Mouse (Mus musculus): Measurements from ENCODE around the gene Rad51d. TPM values are rescaled to one million over a fixed set of nuclear protein-coding genes. Genes with fewer than 3 reads are reported as not detected.

Gene Rad51d
- polyA plus RNA-seq, 1 experiment from 2014 or later, result 12.7 TPM

DNA sequence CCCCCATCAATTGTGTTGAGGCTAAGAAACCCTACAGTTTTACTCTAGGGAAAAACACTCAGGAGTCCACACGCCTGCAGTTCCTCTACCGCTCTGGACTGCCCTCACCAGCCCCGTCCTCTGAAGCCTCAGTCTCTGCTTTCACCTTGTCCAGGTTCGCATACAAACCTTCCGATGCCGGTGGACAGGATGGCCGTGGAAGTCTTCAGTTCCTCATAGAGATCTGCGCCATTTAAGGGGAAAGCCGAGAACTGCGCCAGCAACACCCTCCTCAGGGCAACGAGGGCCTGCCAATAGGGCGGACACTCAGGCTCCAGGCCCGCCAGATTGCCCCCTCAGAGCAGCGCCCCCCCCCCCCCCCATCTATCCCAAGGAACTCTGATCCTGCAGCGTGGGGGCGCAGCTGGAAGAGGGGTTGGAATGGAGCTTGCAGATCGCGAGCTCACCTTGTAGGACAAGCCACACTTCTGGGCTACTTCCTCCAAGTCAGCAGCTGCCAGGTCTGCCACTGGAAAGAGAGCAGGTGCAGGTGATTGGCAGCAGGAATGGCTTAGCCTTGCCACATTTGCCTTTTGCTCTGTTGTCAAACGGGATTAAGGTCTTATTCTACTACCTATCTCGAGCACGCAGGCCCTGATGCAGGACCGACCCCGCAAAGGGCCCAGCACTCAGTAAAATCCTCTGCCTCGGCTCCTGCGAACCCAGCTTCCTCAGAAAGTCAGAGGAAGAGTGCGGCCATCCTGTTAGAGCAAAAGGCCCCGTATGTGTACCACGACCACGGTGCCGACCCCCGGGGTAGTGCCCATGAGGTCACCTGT lies 681 bp downstream of the Rad51d start:
- Histone ChIP-seq H3K4me3 (peak overlapping the region; percentile 66), H3K27me3 (peaks cover 14% of the 10 kb centered on the region), H3K27ac (peak overlapping the region; percentile 67), H3K9ac (peak overlapping the region; percentile 61), H3K4me1 (peaks cover 18% of the 10 kb centered on the region), H3K4me2 (peak overlapping the region; percentile 85), H3K9me3 (no peaks in the 10 kb centered on the region), H3K36me3 (0 out of 2 replicates have a peak, but pooled peaks cover 6% of the 10 kb centered on the region)
- WGBS, result 7% methylated on average over 31 of the region's 31 CpGs
- ATAC-seq (ENCODE audit: insufficient number of reproducible peaks, low FRiP score, low TSS enrichment, low read depth), result 0 out of 2 replicates have a peak, but pooled peaks have one; percentile 30

DNA sequence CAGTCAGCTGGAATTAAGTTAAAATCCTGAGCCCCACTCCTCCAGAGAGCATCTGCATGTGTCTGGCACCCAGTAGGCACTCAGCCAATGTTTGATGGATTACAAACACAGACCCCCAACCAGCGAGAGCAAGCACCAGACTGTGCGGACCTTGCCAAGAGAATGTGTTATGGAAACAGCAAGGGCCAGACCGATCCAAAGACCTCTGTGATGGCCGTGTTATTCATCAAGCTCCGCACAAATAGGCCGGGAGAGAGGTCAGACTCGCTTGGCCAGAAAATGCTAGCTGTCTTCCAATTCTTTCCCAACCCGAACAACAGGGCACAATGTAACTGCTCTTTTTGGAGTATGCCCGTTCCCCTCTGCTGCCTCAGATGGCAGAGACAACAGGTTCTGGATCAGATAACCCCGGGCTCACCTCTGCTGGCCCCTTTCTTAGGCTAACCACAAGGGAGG lies 1.9 kb downstream of the Rad51d start:
- Histone ChIP-seq H3K4me3 (no peak overlapping the region), H3K36me3 (0 out of 2 replicates have a peak, but pooled peaks cover 6% of the 10 kb centered on the region), H3K9ac (no peak overlapping the region), H3K9me3 (no peaks in the 10 kb centered on the region), H3K27me3 (peaks cover 14% of the 10 kb centered on the region), H3K4me1 (peaks cover 18% of the 10 kb centered on the region), H3K27ac (no peak overlapping the region), H3K4me2 (no peak overlapping the region)
- WGBS, result 66% methylated on average over 10 of the region's 10 CpGs
- ATAC-seq (ENCODE audit: insufficient number of reproducible peaks, low FRiP score, low TSS enrichment, low read depth), result no peak

GRCm38 (mm10) chr11:82886559-82886958 lies 3.9 kb downstream of the Rad51d start:
- Histone ChIP-seq H3K4me1 (peaks cover 18% of the 10 kb centered on the region), H3K9me3 (no peaks in the 10 kb centered on the region), H3K4me3 (no peak overlapping the region), H3K36me3 (peaks cover 15% of the 10 kb centered on the region; the same call in 1 of the 2 replicates), H3K27ac (no peak overlapping the region), H3K9ac (no peak overlapping the region), H3K4me2 (no peak overlapping the region), H3K27me3 (peaks cover 6% of the 10 kb centered on the region)
- WGBS, result 87% methylated on average over 3 of the region's 3 CpGs
- ATAC-seq (ENCODE audit: insufficient number of reproducible peaks, low FRiP score, low TSS enrichment, low read depth), result no peak

- Histone ChIP-seq H3K9me3 (no peaks in the 10 kb centered on the region), H3K27me3 (no peaks in the 10 kb centered on the region), H3K4me3 (no peak overlapping the region), H3K4me2 (no peak overlapping the region), H3K36me3 (peaks cover 31% of the 10 kb centered on the region), H3K27ac (no peak overlapping the region), H3K9ac (no peak overlapping the region), H3K4me1 (0 out of 2 replicates have a peak, but pooled peaks cover under 1% of the 10 kb centered on the region)
- ATAC-seq (ENCODE audit: insufficient number of reproducible peaks, low FRiP score, low TSS enrichment, low read depth), result no peak
- WGBS, result 64% methylated on average over 8 of the region's 8 CpGs
These were observed 7.2 kb downstream of the Rad51d start for GRCm38 (mm10) chr11:82883180-82883579.

GRCm38 (mm10) chr11:82877726-82878344 lies 12.6 kb downstream of the Rad51d start:
- Histone ChIP-seq H3K27ac (no peak overlapping the region), H3K4me1 (no peaks in the 10 kb centered on the region), H3K4me2 (no peak overlapping the region), H3K36me3 (peaks cover 20% of the 10 kb centered on the region), H3K4me3 (no peak overlapping the region), H3K27me3 (no peaks in the 10 kb centered on the region), H3K9me3 (no peaks in the 10 kb centered on the region), H3K9ac (no peak overlapping the region)
- WGBS, result 71% methylated on average over 7 of the region's 7 CpGs
- ATAC-seq (ENCODE audit: insufficient number of reproducible peaks, low FRiP score, low TSS enrichment, low read depth), result no peak

- Histone ChIP-seq H3K27me3 (no peaks in the 10 kb centered on the region), H3K4me2 (no peak overlapping the region), H3K36me3 (peaks cover 16% of the 10 kb centered on the region), H3K4me1 (no peaks in the 10 kb centered on the region), H3K4me3 (no peak overlapping the region), H3K27ac (no peak overlapping the region), H3K9ac (no peak overlapping the region), H3K9me3 (no peaks in the 10 kb centered on the region)
- ATAC-seq (ENCODE audit: insufficient number of reproducible peaks, low FRiP score, low TSS enrichment, low read depth), result no peak
- WGBS, result 83% methylated on average over 5 of the region's 5 CpGs
These were observed 14.8 kb downstream of the Rad51d start for GRCm38 (mm10) chr11:82875631-82876030.

DNA sequence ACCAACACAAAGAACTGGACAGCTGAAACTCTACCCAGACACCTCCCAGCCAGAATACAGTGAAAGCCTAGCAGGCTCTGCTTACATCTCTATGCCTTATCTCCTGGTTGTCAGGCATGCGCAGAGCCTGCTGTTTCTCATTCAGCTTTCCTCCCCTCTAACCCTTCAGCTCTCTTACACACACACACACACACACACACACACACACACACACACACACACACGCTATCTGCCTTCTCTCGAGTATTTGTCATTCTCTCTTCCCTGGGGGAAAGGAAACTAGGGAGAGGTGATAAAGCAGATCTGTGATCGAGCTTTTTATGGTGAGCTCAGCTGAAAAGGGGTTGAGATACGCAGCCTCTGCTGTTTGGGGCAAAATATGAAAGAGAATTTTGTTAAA lies 15.5 kb downstream of the Rad51d start:
- Histone ChIP-seq H3K27me3 (no peaks in the 10 kb centered on the region), H3K27ac (no peak overlapping the region), H3K4me1 (peaks cover 7% of the 10 kb centered on the region), H3K9ac (no peak overlapping the region), H3K4me2 (no peak overlapping the region), H3K4me3 (no peak overlapping the region), H3K9me3 (no peaks in the 10 kb centered on the region), H3K36me3 (peaks cover 13% of the 10 kb centered on the region)
- no peak for ATAC-seq (ENCODE audit: insufficient number of reproducible peaks, low FRiP score, low TSS enrichment, low read depth)
- WGBS, result 69% methylated on average over 5 of the region's 5 CpGs

- peak within 1 kb of the TSS; percentile 61 for H3K27ac ChIP-seq
- H3K4me1 ChIP-seq, result peaks cover 8% of the 10 kb centered on the region
- no peaks in the 10 kb centered on the region for H3K27me3 ChIP-seq
- under 1% methylated on average over 42 of the region's 43 CpGs for WGBS
- H3K4me3 ChIP-seq, result peak within 1 kb of the TSS; percentile 92
- peak within 1 kb of the TSS; percentile 79 for H3K4me2 ChIP-seq
- no peaks in the 10 kb centered on the region for H3K36me3 ChIP-seq
- H3K9ac ChIP-seq, result peak within 1 kb of the TSS; percentile 70
- ATAC-seq (ENCODE audit: insufficient number of reproducible peaks, low FRiP score, low TSS enrichment, low read depth), result peak; percentile 95
- no peaks in the 10 kb centered on the region for H3K9me3 ChIP-seq
These were observed 19.4 kb downstream of the Rad51d start, which contains the start of gene Rffl for GRCm38 (mm10) chr11:82871031-82871446. Gene Rffl (minus strand): TSS chr11:82871210.

DNA sequence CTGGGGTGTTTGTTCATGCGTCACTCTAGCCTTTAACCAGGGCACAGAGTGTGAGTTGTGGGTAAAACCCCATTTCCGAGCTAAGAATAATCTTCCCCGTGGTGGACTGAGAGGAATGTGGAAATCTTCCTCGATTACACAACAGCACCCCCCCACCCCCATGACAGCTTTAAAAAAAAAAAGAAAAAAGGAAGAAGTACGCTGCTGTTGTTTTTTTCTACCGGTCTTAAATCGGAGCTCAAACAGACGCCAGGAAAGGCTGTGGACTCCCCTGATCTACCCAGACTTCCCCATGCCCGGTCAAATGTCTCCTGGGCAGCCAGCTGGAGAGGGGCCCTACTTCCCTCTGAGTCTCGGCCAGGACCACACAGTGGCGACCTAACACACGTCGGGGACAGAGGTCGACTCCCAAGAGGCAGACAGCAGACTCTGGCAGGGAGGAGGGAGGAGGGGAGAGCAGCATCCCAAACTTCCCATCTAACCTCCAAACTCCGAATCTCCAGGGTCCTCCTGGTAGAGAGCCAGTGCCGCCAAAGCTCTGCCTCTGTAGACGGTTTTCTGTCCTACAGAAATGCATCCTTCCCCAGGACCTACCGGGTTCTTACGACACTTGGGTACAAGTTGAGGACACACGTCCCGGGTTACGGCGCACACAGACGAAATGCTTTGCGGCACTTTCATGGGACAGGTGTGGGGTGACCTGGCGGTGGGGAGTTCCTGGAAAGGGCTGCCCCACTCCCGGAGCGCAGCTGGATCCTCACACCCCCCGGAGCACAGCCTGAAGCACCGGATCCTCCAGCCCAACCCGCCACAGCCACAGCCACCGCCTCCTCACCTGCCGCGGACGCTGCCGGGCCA lies 20.0 kb downstream of the Rad51d start:
- Histone ChIP-seq H3K9me3 (no peaks in the 10 kb centered on the region), H3K36me3 (no peaks in the 10 kb centered on the region), H3K4me1 (peaks cover 8% of the 10 kb centered on the region), H3K27ac (peak overlapping the region; percentile 61), H3K9ac (peak overlapping the region; percentile 70), H3K4me3 (peak overlapping the region; percentile 92), H3K4me2 (peak overlapping the region; percentile 79), H3K27me3 (no peaks in the 10 kb centered on the region)
- 0 out of 2 replicates have a peak, but pooled peaks have one; percentile 32 for ATAC-seq (ENCODE audit: insufficient number of reproducible peaks, low FRiP score, low TSS enrichment, low read depth)
- WGBS, result 4% methylated on average over 36 of the region's 36 CpGs

GRCm38 (mm10) chr11:82869506-82870172 lies 20.8 kb downstream of the Rad51d start:
- H3K9ac ChIP-seq, result no peak overlapping the region
- WGBS, result 64% methylated on average over 9 of the region's 9 CpGs
- H3K4me2 ChIP-seq, result peak overlapping the region; percentile 79
- ATAC-seq (ENCODE audit: insufficient number of reproducible peaks, low FRiP score, low TSS enrichment, low read depth), result no peak
- peak overlapping the region; percentile 92 for H3K4me3 ChIP-seq
- no peaks in the 10 kb centered on the region for H3K27me3 ChIP-seq
- no peak overlapping the region for H3K27ac ChIP-seq
- H3K4me1 ChIP-seq, result peaks cover 8% of the 10 kb centered on the region
- no peaks in the 10 kb centered on the region for H3K36me3 ChIP-seq
- no peaks in the 10 kb centered on the region for H3K9me3 ChIP-seq

DNA sequence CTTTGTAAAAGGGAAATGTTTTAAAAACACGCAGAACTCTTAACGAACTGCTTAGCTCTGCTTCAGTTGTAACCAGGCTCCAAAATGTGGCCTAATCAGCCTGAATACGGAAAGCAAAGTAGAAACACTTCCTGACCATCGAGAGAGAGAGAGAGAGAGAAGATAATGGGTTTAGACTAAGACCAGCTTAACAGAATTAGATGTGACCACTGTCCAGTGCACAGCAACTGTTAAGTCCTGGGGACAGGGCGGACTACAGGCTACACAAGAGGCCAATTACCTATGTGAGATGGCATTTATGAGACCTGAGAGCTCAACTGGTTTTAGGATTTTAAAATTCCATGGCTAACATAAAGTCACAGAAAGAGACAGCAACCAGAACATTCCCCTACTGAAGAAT lies 22.5 kb downstream of the Rad51d start:
- H3K9ac ChIP-seq, result no peak overlapping the region
- WGBS, result 67% methylated on average over 5 of the region's 5 CpGs
- no peak overlapping the region for H3K4me3 ChIP-seq
- peaks cover 11% of the 10 kb centered on the region for H3K4me1 ChIP-seq
- ATAC-seq (ENCODE audit: insufficient number of reproducible peaks, low FRiP score, low TSS enrichment, low read depth), result no peak
- no peaks in the 10 kb centered on the region for H3K9me3 ChIP-seq
- H3K4me2 ChIP-seq, result no peak overlapping the region
- no peak overlapping the region for H3K27ac ChIP-seq
- no peaks in the 10 kb centered on the region for H3K27me3 ChIP-seq
- H3K36me3 ChIP-seq, result no peaks in the 10 kb centered on the region

Data from limb, embryonic 15.5 days (tissue).